ENCODE assay signal across 8 mouse cellular contexts in the genomic region with DNA sequence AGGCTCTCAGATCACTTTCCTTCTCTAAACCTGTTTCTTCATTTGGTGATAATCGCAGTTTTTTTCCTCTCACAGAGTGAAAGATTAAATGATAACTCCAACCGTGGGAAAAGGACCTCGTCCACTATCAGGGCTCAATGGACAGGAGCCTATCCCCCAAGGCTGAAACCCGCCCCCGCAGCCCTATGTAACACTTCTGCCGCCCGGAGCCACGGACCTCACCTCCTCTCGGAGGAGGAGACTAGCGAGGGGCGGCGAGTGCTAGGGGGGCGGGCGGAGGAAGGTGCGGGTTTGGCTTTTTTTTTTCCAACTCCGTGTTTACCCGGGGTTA. TPM values are rescaled to one million over a fixed set of nuclear protein-coding genes. Genes with fewer than 3 reads are reported as not detected.
DNase-seq lines count a peak whose midpoint lies in the region; ATAC-seq and TF ChIP-seq lines count a peak whose summit lies in the region.

No protein-coding gene starts in this region.

- TF ChIP-seq CTCF in kidney, postnatal 0 days (IDR thresholded peaks at IDR 0.05; ENCODE audit: low read depth), result no peak
- TF ChIP-seq CTCF in hindbrain, postnatal 0 days (IDR thresholded peaks at IDR 0.05; ENCODE audit: low read depth), result no peak

- WGBS in kidney, postnatal 0 days, result 25% methylated on average over 17 of the region's 17 CpGs
- 21% methylated on average over 17 of the region's 17 CpGs for WGBS in embryonic facial prominence, embryonic 12.5 days
- WGBS in hindbrain, postnatal 0 days, result 32% methylated on average over 17 of the region's 17 CpGs

- no peaks in the 10 kb centered on the region for H3K9me3 ChIP-seq in kidney, postnatal 0 days (replicated peaks; ENCODE audit: low read length)
- no peaks in the 10 kb centered on the region for H3K9me3 ChIP-seq in embryonic facial prominence, embryonic 12.5 days
- H3K9me3 ChIP-seq in hindbrain, postnatal 0 days (ENCODE audit: low read length), result no peaks in the 10 kb centered on the region

- H3K36me3 ChIP-seq in kidney, postnatal 0 days (ENCODE audit: insufficient read depth, low read length), result no peaks in the 10 kb centered on the region
- H3K36me3 ChIP-seq in embryonic facial prominence, embryonic 12.5 days, result no peaks in the 10 kb centered on the region
- no peaks in the 10 kb centered on the region for H3K36me3 ChIP-seq in hindbrain, postnatal 0 days (ENCODE audit: insufficient read depth, low read length)
- no peaks in the 10 kb centered on the region for H3K36me3 ChIP-seq in myocyte (ENCODE audit: control insufficient read depth, insufficient read depth)

- no peak for DNase-seq in kidney, postnatal 0 days (ENCODE audit: low spot score)
- no peak for DNase-seq in kidney, postnatal 14 days
- no peak for DNase-seq in hindbrain, postnatal 0 days (ENCODE audit: low spot score)
- no peak for DNase-seq in left cerebral cortex, postnatal 4 days
- DNase-seq in cerebellum, postnatal 14 days, result no peak
- DNase-seq in adrenal gland, postnatal 4 days (ENCODE audit: low spot score in 2 of 2), result no peak

- H3K79me2 ChIP-seq in myocyte (ENCODE audit: control insufficient read depth, insufficient read depth), result no peaks in the 10 kb centered on the region

- H3K27ac ChIP-seq in kidney, postnatal 0 days, result peak overlapping the region; percentile 98
- peak overlapping the region; percentile 79 for H3K27ac ChIP-seq in embryonic facial prominence, embryonic 12.5 days
- peak overlapping the region; percentile 97 for H3K27ac ChIP-seq in hindbrain, postnatal 0 days

- intact Hi-C loops in left cerebral cortex, postnatal 4 days (cut with DNase I), result loop anchor here (10.0 kb wide), 1 partner anchor 285 kb away; a partner anchor contains a TSS

- H3K4me1 ChIP-seq in kidney, postnatal 0 days (replicated peaks; ENCODE audit: insufficient read depth, low read length), result no peaks in the 10 kb centered on the region
- no peaks in the 10 kb centered on the region for H3K4me1 ChIP-seq in embryonic facial prominence, embryonic 12.5 days
- H3K4me1 ChIP-seq in hindbrain, postnatal 0 days (ENCODE audit: insufficient read depth, low read length), result no peaks in the 10 kb centered on the region

- peak overlapping the region; percentile 41 for H3K9ac ChIP-seq in kidney, postnatal 0 days (ENCODE audit: low read depth, low read length)
- H3K9ac ChIP-seq in embryonic facial prominence, embryonic 12.5 days, result no peak overlapping the region
- peak overlapping the region; percentile 72 for H3K9ac ChIP-seq in hindbrain, postnatal 0 days (replicated peaks; ENCODE audit: low read length)

- no peak overlapping the region for H3ac ChIP-seq in myocyte (ENCODE audit: control insufficient read depth, insufficient read length)

- no peaks in the 10 kb centered on the region for H3K27me3 ChIP-seq in kidney, postnatal 0 days (ENCODE audit: insufficient read depth, low read length)
- H3K27me3 ChIP-seq in embryonic facial prominence, embryonic 12.5 days, result 0 out of 2 replicates have a peak, but pooled peaks cover 8% of the 10 kb centered on the region
- no peaks in the 10 kb centered on the region for H3K27me3 ChIP-seq in hindbrain, postnatal 0 days (ENCODE audit: insufficient read depth, low read length)
- no peaks in the 10 kb centered on the region for H3K27me3 ChIP-seq in myocyte (ENCODE audit: control insufficient read depth, insufficient read depth, insufficient read length)

- peak overlapping the region; percentile 51 for H3K4me3 ChIP-seq in kidney, postnatal 0 days (replicated peaks; ENCODE audit: low read depth, low read length)
- peak overlapping the region; percentile 52 for H3K4me3 ChIP-seq in embryonic facial prominence, embryonic 12.5 days
- peak overlapping the region; percentile 53 for H3K4me3 ChIP-seq in hindbrain, postnatal 0 days (ENCODE audit: low read length)
- peak overlapping the region; percentile 71 for H3K4me3 ChIP-seq in myocyte

- H3K4me2 ChIP-seq in kidney, postnatal 0 days (ENCODE audit: low read length), result peak overlapping the region; percentile 38
- peak overlapping the region; percentile 28 for H3K4me2 ChIP-seq in embryonic facial prominence, embryonic 12.5 days (replicated peaks)
- peak overlapping the region; percentile 47 for H3K4me2 ChIP-seq in hindbrain, postnatal 0 days (ENCODE audit: low read depth, low read length)
- peak overlapping the region; percentile 65 for H3K4me2 ChIP-seq in myocyte (ENCODE audit: low read depth)

- no peak for ATAC-seq in kidney, postnatal 0 days (replicated peaks; ENCODE audit: low FRiP score, low read depth)
- no peak for ATAC-seq in embryonic facial prominence, embryonic 12.5 days (ENCODE audit: insufficient number of reproducible peaks, insufficient read depth, low FRiP score, low TSS enrichment)
- ATAC-seq in hindbrain, postnatal 0 days, result no peak; the same call in 1 of the 2 replicates

- TF ChIP-seq POLR2A in myocyte (IDR thresholded peaks at IDR 0.05; ENCODE audit: insufficient read length, low read depth), result no peak

TF ChIP-seq in myocyte, 11 proteins besides CTCF, POLR2A, EP300 and RAD21:
- TF ChIP-seq E2F4 (IDR thresholded peaks at IDR 0.05; ENCODE audit: insufficient read depth) (no peak), TCF3 (IDR thresholded peaks at IDR 0.05; ENCODE audit: insufficient read length, low read depth) (no peak), REST (IDR thresholded peaks at IDR 0.05; ENCODE audit: insufficient read depth, insufficient read length) (no peak), CEBPB (IDR thresholded peaks at IDR 0.05; ENCODE audit: insufficient read depth, poor library complexity, severe bottlenecking) (no peak), USF1 (IDR thresholded peaks at IDR 0.05; ENCODE audit: low read depth) (no peak), SRF (IDR thresholded peaks at IDR 0.05; ENCODE audit: control insufficient read depth, insufficient read length, low read depth) (no peak), POLR2AphosphoS2 (IDR thresholded peaks at IDR 0.05; ENCODE audit: insufficient read length, low read depth) (no peak)

RNA-seq across cellular contexts. Expression of a gene that starts 0.4 kb away (rescaled TPM):
- polyA plus RNA-seq in kidney, postnatal 0 days (2015; fragmentation: Nextera tagmentation; extraction: Ambion mirVana), result 10.0 and 10.3 TPM in 2 replicates
- polyA plus RNA-seq in embryonic facial prominence, embryonic 12.5 days (2016; fragmentation: Nextera tagmentation; extraction: Ambion mirVana), result 18.2 and 20.0 TPM in 2 replicates
- total RNA-seq in hindbrain, postnatal 0 days (2014; rRNA removed), result 12.4 and 13.1 TPM in 2 replicates
- 8.7 and 11.9 TPM in 2 replicates for polyA plus RNA-seq in hindbrain, postnatal 0 days (2015; fragmentation: Nextera tagmentation; extraction: Ambion mirVana)
- 7.2 TPM for polyA plus RNA-seq in myocyte (2012; fragmentation: generic; extraction: Trizol)
- total RNA-seq in left cerebral cortex, postnatal 4 days (2021), result 10 to 100 TPM; 29.5 to 30.4 TPM
- 10 to 100 TPM; 26.8 to 28.0 TPM for total RNA-seq in adrenal gland, postnatal 4 days (2021)
